Mouse (Mus musculus): ENCODE results near the gene Id1. TPM values are rescaled to one million over a fixed set of nuclear protein-coding genes. Genes with fewer than 3 reads are reported as not detected.
A peak's percentile ranks its signal among the peaks of the same experiment; 100 is the strongest.

Id1 gene
- total RNA-seq (2014; rRNA removed) (58.8 and 70.5 TPM in 2 replicates), polyA plus RNA-seq (2015; fragmentation: Nextera tagmentation; extraction: Ambion mirVana) (59.8 and 71.3 TPM in 2 replicates)

GRCm38 (mm10) chr2:152736090-152736601, at the start of gene Id1:
TSS of gene Id1 (plus strand) at chr2:152736251.
- no peaks in the 10 kb centered on the region for H3K9me3 ChIP-seq (ENCODE audit: low read length)
- H3K4me2 ChIP-seq (ENCODE audit: low read depth): peak within 1 kb of the TSS; percentile 84
- H3K4me3 ChIP-seq (ENCODE audit: low read depth, low read length): peak within 1 kb of the TSS; percentile 47
- H3K27ac ChIP-seq (ENCODE audit: low read depth, low read length): peak within 1 kb of the TSS; percentile 74
- H3K9ac ChIP-seq: peak within 1 kb of the TSS; percentile 57
- H3K4me1 ChIP-seq (ENCODE audit: insufficient read depth): peaks cover 18% of the 10 kb centered on the region
- H3K27me3 ChIP-seq (ENCODE audit: insufficient read depth, low read length): 0 out of 2 replicates have a peak, but pooled peaks cover 9% of the 10 kb centered on the region
- ATAC-seq (peak; percentile 72), DNase-seq (peak; percentile 74)
- no peaks in the 10 kb centered on the region for H3K36me3 ChIP-seq (ENCODE audit: insufficient read depth)
- WGBS: under 1% methylated on average over 28 of the region's 28 CpGs
- TF ChIP-seq CTCF (IDR thresholded peaks at IDR 0.05; ENCODE audit: low read depth): no peak

GRCm38 (mm10) chr2:152686399-152686798, 49.7 kb upstream of the Id1 start:
- Histone ChIP-seq H3K27me3 (ENCODE audit: insufficient read depth, low read length) (no peaks in the 10 kb centered on the region), H3K27ac (ENCODE audit: low read depth, low read length) (peak overlapping the region; percentile 66), H3K4me3 (ENCODE audit: low read depth, low read length) (0 out of 2 replicates have a peak overlapping the region, but pooled peaks have one; percentile 5), H3K9ac (peak overlapping the region; percentile 36; the same call in 1 of the 2 replicates), H3K4me1 (ENCODE audit: insufficient read depth) (no peaks in the 10 kb centered on the region), H3K4me2 (ENCODE audit: low read depth) (peak overlapping the region; percentile 23), H3K9me3 (ENCODE audit: low read length) (no peaks in the 10 kb centered on the region), H3K36me3 (ENCODE audit: insufficient read depth) (peaks cover 89% of the 10 kb centered on the region)
- WGBS: 58% methylated on average over 12 of the region's 12 CpGs
- TF ChIP-seq CTCF (IDR thresholded peaks at IDR 0.05; ENCODE audit: low read depth): no peak
- ATAC-seq (peak; percentile 4; the same call in 1 of the 2 replicates), DNase-seq (no peak)

GRCm38 (mm10) chr2:152686806-152687267, 49.2 kb upstream of the Id1 start, which contains the start of gene Mcts2:
TSS of gene Mcts2 (plus strand) at chr2:152687035.
- H3K27ac ChIP-seq (ENCODE audit: low read depth, low read length): peak within 1 kb of the TSS; percentile 66
- peak within 1 kb of the TSS; percentile 54 for H3K4me2 ChIP-seq (ENCODE audit: low read depth)
- peak within 1 kb of the TSS; percentile 44 for H3K9ac ChIP-seq
- ATAC-seq: peak; percentile 96
- DNase-seq: peak; percentile 96
- WGBS: 47% methylated on average over 45 of the region's 45 CpGs
- no peak for TF ChIP-seq CTCF (IDR thresholded peaks at IDR 0.05; ENCODE audit: low read depth)
- H3K27me3 ChIP-seq (ENCODE audit: insufficient read depth, low read length): no peaks in the 10 kb centered on the region
- H3K9me3 ChIP-seq (ENCODE audit: low read length): no peaks in the 10 kb centered on the region
- peaks cover 85% of the 10 kb centered on the region for H3K36me3 ChIP-seq (ENCODE audit: insufficient read depth)
- peak within 1 kb of the TSS; percentile 44 for H3K4me3 ChIP-seq (ENCODE audit: low read depth, low read length)
- H3K4me1 ChIP-seq (ENCODE audit: insufficient read depth): no peaks in the 10 kb centered on the region

- ATAC-seq (no peak), DNase-seq (no peak)
- Histone ChIP-seq H3K4me1 (ENCODE audit: insufficient read depth) (peaks cover 2% of the 10 kb centered on the region; the same call in 1 of the 2 replicates), H3K27ac (ENCODE audit: low read depth, low read length) (no peak overlapping the region), H3K9me3 (ENCODE audit: low read length) (no peaks in the 10 kb centered on the region), H3K4me3 (ENCODE audit: low read depth, low read length) (no peak overlapping the region), H3K4me2 (ENCODE audit: low read depth) (no peak overlapping the region), H3K27me3 (ENCODE audit: insufficient read depth, low read length) (no peaks in the 10 kb centered on the region), H3K36me3 (ENCODE audit: insufficient read depth) (peaks cover 57% of the 10 kb centered on the region), H3K9ac (no peak overlapping the region)
- peak; percentile 43 for TF ChIP-seq CTCF (IDR thresholded peaks at IDR 0.05; ENCODE audit: low read depth)
- 76% methylated on average over 7 of the region's 7 CpGs for WGBS
Observed at GRCm38 (mm10) chr2:152691564-152692217, 44.4 kb upstream of the Id1 start.

GRCm38 (mm10) chr2:152693233-152693632, 42.8 kb upstream of the Id1 start:
- no peaks in the 10 kb centered on the region for H3K9me3 ChIP-seq (ENCODE audit: low read length)
- WGBS: 15% methylated on average over 9 of the region's 9 CpGs
- TF ChIP-seq CTCF (IDR thresholded peaks at IDR 0.05; ENCODE audit: low read depth): peak; percentile 89
- H3K4me1 ChIP-seq (ENCODE audit: insufficient read depth): peaks cover 2% of the 10 kb centered on the region; the same call in 1 of the 2 replicates
- peak overlapping the region; percentile 21; the same call in 1 of the 2 replicates for H3K4me3 ChIP-seq (ENCODE audit: low read depth, low read length)
- DNase-seq: peak; percentile 85
- 0 out of 2 replicates have a peak overlapping the region, but pooled peaks have one; percentile 37 for H3K9ac ChIP-seq
- peaks cover 57% of the 10 kb centered on the region for H3K36me3 ChIP-seq (ENCODE audit: insufficient read depth)
- H3K27ac ChIP-seq (ENCODE audit: low read depth, low read length): peak overlapping the region; percentile 40; the same call in 1 of the 2 replicates
- no peaks in the 10 kb centered on the region for H3K27me3 ChIP-seq (ENCODE audit: insufficient read depth, low read length)
- peak overlapping the region; percentile 43 for H3K4me2 ChIP-seq (ENCODE audit: low read depth)
- ATAC-seq: peak; percentile 68

- TF ChIP-seq CTCF (IDR thresholded peaks at IDR 0.05; ENCODE audit: low read depth): no peak
- ATAC-seq (no peak), DNase-seq (no peak)
- H3K4me1 ChIP-seq (ENCODE audit: insufficient read depth): peaks cover 2% of the 10 kb centered on the region; the same call in 1 of the 2 replicates
- peaks cover 57% of the 10 kb centered on the region for H3K36me3 ChIP-seq (ENCODE audit: insufficient read depth)
- H3K9me3 ChIP-seq (ENCODE audit: low read length): no peaks in the 10 kb centered on the region
- peak overlapping the region; percentile 40; the same call in 1 of the 2 replicates for H3K27ac ChIP-seq (ENCODE audit: low read depth, low read length)
- no peaks in the 10 kb centered on the region for H3K27me3 ChIP-seq (ENCODE audit: insufficient read depth, low read length)
- peak overlapping the region; percentile 43 for H3K4me2 ChIP-seq (ENCODE audit: low read depth)
- 0 out of 2 replicates have a peak overlapping the region, but pooled peaks have one; percentile 37 for H3K9ac ChIP-seq
- 86% methylated on average over 13 of the region's 13 CpGs for WGBS
- H3K4me3 ChIP-seq (ENCODE audit: low read depth, low read length): 0 out of 2 replicates have a peak overlapping the region, but pooled peaks have one; percentile 21
Observed at GRCm38 (mm10) chr2:152693735-152694134, 42.3 kb upstream of the Id1 start.

Data from forebrain, postnatal 0 days (tissue).